Comparison of ENCODE assay signal across 10 mouse cellular contexts in the genomic region with DNA sequence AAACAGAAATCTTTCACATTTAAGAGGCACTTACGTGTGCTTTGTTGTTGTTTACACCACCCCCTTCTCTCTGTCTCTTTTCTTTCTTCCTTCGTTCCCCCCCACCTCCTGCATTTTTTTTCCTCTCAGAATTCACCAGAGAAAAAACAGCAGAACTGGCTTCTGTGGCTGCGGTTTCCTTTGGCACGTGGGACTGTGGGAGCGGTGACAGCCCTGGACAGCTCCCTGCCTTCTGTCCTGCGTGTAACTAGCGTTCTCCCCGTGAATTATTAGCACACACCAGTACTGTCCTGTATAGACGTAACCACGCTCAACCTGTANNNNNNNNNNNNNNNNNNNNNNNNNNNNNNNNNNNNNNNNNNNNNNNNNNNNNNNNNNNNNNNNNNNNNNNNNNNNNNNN.
A peak's percentile ranks its signal among the peaks of the same experiment; 100 is the strongest.
DNase-seq lines count a peak whose midpoint lies in the region; ATAC-seq and TF ChIP-seq lines count a peak whose summit lies in the region.
"Had no signal": no experiment of that assay in that cellular context is flagged by ENCODE, and none has a peak within 500 bp of the region (broad histone marks: within the 10 kb centered on the region; RNA-seq: fewer than 3 reads in every experiment).

No protein-coding gene starts in this region.

- H3K4me2 ChIP-seq in lung, embryonic 14.5 days, result peak overlapping the region; percentile 16; the same call in 1 of the 2 replicates
- H3K4me2 ChIP-seq in lung, postnatal 0 days (replicated peaks; ENCODE audit: low read depth, low read length), result no peak overlapping the region; the same call in 1 of the 2 replicates
- H3K4me2 ChIP-seq in forebrain, postnatal 0 days (ENCODE audit: low read depth), result peak overlapping the region; percentile 58
- H3K4me2 ChIP-seq: lung, embryonic 15.5 days had no signal

- H3K27ac ChIP-seq in lung, embryonic 14.5 days (ENCODE audit: low read depth), result no peak overlapping the region
- H3K27ac ChIP-seq in lung, postnatal 0 days (ENCODE audit: low read length), result no peak overlapping the region
- H3K27ac ChIP-seq in forebrain, postnatal 0 days (ENCODE audit: low read depth, low read length), result 0 out of 2 replicates have a peak overlapping the region, but pooled peaks have one; percentile 1
- H3K27ac ChIP-seq: lung, embryonic 15.5 days had no signal

- no peak for TF ChIP-seq EP300 in lung, postnatal 0 days (IDR thresholded peaks at IDR 0.05)

- peak; percentile 58; the same call in 1 of the 2 replicates for ATAC-seq in lung, embryonic 14.5 days (ENCODE audit: insufficient read depth)
- ATAC-seq in lung, postnatal 0 days, result no peak
- ATAC-seq in forebrain, postnatal 0 days, result peak; percentile 52

- H3K36me3 ChIP-seq in lung, embryonic 14.5 days (ENCODE audit: insufficient read depth), result no peaks in the 10 kb centered on the region
- H3K36me3 ChIP-seq in lung, postnatal 0 days (ENCODE audit: insufficient read depth, low read length), result no peaks in the 10 kb centered on the region
- H3K36me3 ChIP-seq in forebrain, postnatal 0 days (ENCODE audit: insufficient read depth), result no peaks in the 10 kb centered on the region
- H3K36me3 ChIP-seq in megakaryocyte, embryonic 14.5 days (replicated peaks; ENCODE audit: low read length), result no peaks in the 10 kb centered on the region
- H3K36me3 ChIP-seq: lung, embryonic 15.5 days had no signal

- H3K4me1 ChIP-seq in lung, embryonic 14.5 days (ENCODE audit: insufficient read depth), result no peaks in the 10 kb centered on the region
- H3K4me1 ChIP-seq in lung, postnatal 0 days (ENCODE audit: insufficient read depth, low read depth, low read length), result no peaks in the 10 kb centered on the region
- peaks cover 10% of the 10 kb centered on the region; the same call in 1 of the 2 replicates for H3K4me1 ChIP-seq in forebrain, postnatal 0 days (ENCODE audit: insufficient read depth)
- H3K4me1 ChIP-seq in megakaryocyte, embryonic 14.5 days, result no peaks in the 10 kb centered on the region
- H3K4me1 ChIP-seq: lung, embryonic 15.5 days had no signal

- DNase-seq in embryo, embryonic 10.5 days (ENCODE audit: low spot score), result peak; percentile 16
- no peak for DNase-seq in embryo, embryonic 9.5 days (ENCODE audit: extremely low spot score)
- DNase-seq in lung, embryonic 14.5 days, result peak; percentile 26
- no peak for DNase-seq in lung, postnatal 0 days (ENCODE audit: low spot score)
- DNase-seq in forebrain, postnatal 0 days, result peak; percentile 52
- no peak for DNase-seq in B cell, adult 2 months
- no peak for DNase-seq in thymus, postnatal 4 days

- no peaks in the 10 kb centered on the region for H3K27me3 ChIP-seq in lung, embryonic 14.5 days (ENCODE audit: insufficient read depth, low read length)
- no peaks in the 10 kb centered on the region for H3K27me3 ChIP-seq in lung, postnatal 0 days (replicated peaks; ENCODE audit: insufficient read depth, low read length)
- H3K27me3 ChIP-seq in forebrain, postnatal 0 days (ENCODE audit: insufficient read depth, low read length), result no peaks in the 10 kb centered on the region
- H3K27me3 ChIP-seq in megakaryocyte, embryonic 14.5 days (replicated peaks), result no peaks in the 10 kb centered on the region
- H3K27me3 ChIP-seq: CH12.LX; lung, embryonic 15.5 days had no signal

- no peak overlapping the region for H3K9ac ChIP-seq in lung, embryonic 14.5 days
- H3K9ac ChIP-seq in lung, postnatal 0 days (replicated peaks; ENCODE audit: low read depth), result no peak overlapping the region
- peak overlapping the region; percentile 55 for H3K9ac ChIP-seq in forebrain, postnatal 0 days
- H3K9ac ChIP-seq: lung, embryonic 15.5 days had no signal

- no peaks in the 10 kb centered on the region for H3K9me3 ChIP-seq in lung, embryonic 14.5 days (ENCODE audit: low read depth, low read length)
- no peaks in the 10 kb centered on the region for H3K9me3 ChIP-seq in lung, postnatal 0 days (ENCODE audit: low read length)
- no peaks in the 10 kb centered on the region for H3K9me3 ChIP-seq in forebrain, postnatal 0 days (ENCODE audit: low read length)
- H3K9me3 ChIP-seq in megakaryocyte, embryonic 14.5 days, result no peaks in the 10 kb centered on the region
- H3K9me3 ChIP-seq: lung, embryonic 15.5 days had no signal

- no peak overlapping the region for H3K4me3 ChIP-seq in lung, embryonic 14.5 days (ENCODE audit: low read depth, low read length)
- no peak overlapping the region for H3K4me3 ChIP-seq in lung, postnatal 0 days (ENCODE audit: low read depth, low read length)
- H3K4me3 ChIP-seq in forebrain, postnatal 0 days (ENCODE audit: low read depth, low read length), result peak overlapping the region; percentile 40
- H3K4me3 ChIP-seq in megakaryocyte, embryonic 14.5 days (replicated peaks), result peak overlapping the region; percentile 40
- H3K4me3 ChIP-seq: lung, embryonic 15.5 days had no signal

- 33% methylated on average over 10 of the region's 10 CpGs for WGBS in lung, embryonic 14.5 days
- WGBS in lung, postnatal 0 days, result 33% methylated on average over 10 of the region's 10 CpGs
- 16% methylated on average over 10 of the region's 10 CpGs for WGBS in forebrain, postnatal 0 days

- TF ChIP-seq CTCF in lung, embryonic 14.5 days (IDR thresholded peaks at IDR 0.05; ENCODE audit: low read depth), result no peak
- no peak for TF ChIP-seq CTCF in lung, postnatal 0 days (IDR thresholded peaks at IDR 0.05)
- no peak for TF ChIP-seq CTCF in forebrain, postnatal 0 days (IDR thresholded peaks at IDR 0.05; ENCODE audit: low read depth)

Comparison
In these comparisons a context has a peak if more than half of its experiments do, and no peak if none do; other contexts are left out.
1. DNase-seq: peak in embryo, embryonic 10.5 days (single experiment), lung, embryonic 14.5 days (single experiment) and forebrain, postnatal 0 days (single experiment); none in embryo, embryonic 9.5 days (single experiment), lung, postnatal 0 days (single experiment), B cell, adult 2 months (0 of 2) and thymus, postnatal 4 days (single experiment).
2. H3K4me3 ChIP-seq: peak in forebrain, postnatal 0 days (single experiment) and megakaryocyte, embryonic 14.5 days (single experiment); none in lung, embryonic 14.5 days (single experiment) and lung, postnatal 0 days (single experiment).